Mouse (Mus musculus): ENCODE measurements around the gene Gm20388. TPM values are rescaled to one million over a fixed set of nuclear protein-coding genes. Genes with fewer than 3 reads are reported as not detected.
"Not testable (repeated sequence)": the region's sequence is repeated elsewhere in the genome, so short reads cannot be mapped to it uniquely, and the experiment has no call there.

The Gm20388 gene
- polyA plus RNA-seq, 1 experiment from 2014 or later: not detected

- H3K27me3 ChIP-seq (ENCODE audit: control insufficient read depth, insufficient read depth, low read length); H3K9me3 ChIP-seq (ENCODE audit: control insufficient read depth, low read length); H3K4me3 ChIP-seq (replicated peaks; ENCODE audit: low read length); ATAC-seq (ENCODE audit: low FRiP score); H3K4me2 ChIP-seq (replicated peaks); H3K9ac ChIP-seq; H3K27ac ChIP-seq; H3K36me3 ChIP-seq (replicated peaks; ENCODE audit: control insufficient read depth, insufficient read depth); DNase-seq (ENCODE audit: low spot score): not testable (repeated sequence)
- peaks cover 16% of the 10 kb centered on the region for H3K4me1 ChIP-seq (replicated peaks; ENCODE audit: control insufficient read depth, insufficient read depth, low read length)
- 69% methylated on average over 5 of the region's 5 CpGs for WGBS
These were observed 3563.9 kb downstream of the Gm20388 start for GRCm38 (mm10) chr8:123474549-123474948.

- Histone ChIP-seq H3K27me3 (ENCODE audit: control insufficient read depth, insufficient read depth, low read length) (no peaks in the 10 kb centered on the region), H3K9ac (peak overlapping the region; percentile 89), H3K36me3 (replicated peaks; ENCODE audit: control insufficient read depth, insufficient read depth) (peaks cover 19% of the 10 kb centered on the region), H3K4me3 (replicated peaks; ENCODE audit: low read length) (peak overlapping the region; percentile 88), H3K4me1 (replicated peaks; ENCODE audit: control insufficient read depth, insufficient read depth, low read length) (peaks cover 16% of the 10 kb centered on the region), H3K27ac (peak overlapping the region; percentile 99), H3K4me2 (replicated peaks) (peak overlapping the region; percentile 94), H3K9me3 (ENCODE audit: control insufficient read depth, low read length) (no peaks in the 10 kb centered on the region)
- WGBS: 6% methylated on average over 34 of the region's 34 CpGs
- peak; percentile 53 for DNase-seq (ENCODE audit: low spot score)
- peak; percentile 68 for ATAC-seq (ENCODE audit: low FRiP score)
These were observed 3566.5 kb downstream of the Gm20388 start for GRCm38 (mm10) chr8:123476911-123477736.

GRCm38 (mm10) chr8:123477737-123478258 lies 3567.2 kb downstream of the Gm20388 start, which contains the start of gene Afg3l1:
Afg3l1 (plus strand) TSS chr8:123477903.
- Histone ChIP-seq H3K27ac (peak within 1 kb of the TSS; percentile 99), H3K36me3 (replicated peaks; ENCODE audit: control insufficient read depth, insufficient read depth) (peaks cover 26% of the 10 kb centered on the region), H3K9me3 (ENCODE audit: control insufficient read depth, low read length) (no peaks in the 10 kb centered on the region), H3K9ac (peak within 1 kb of the TSS; percentile 89), H3K4me2 (replicated peaks) (peak within 1 kb of the TSS; percentile 94), H3K4me3 (replicated peaks; ENCODE audit: low read length) (peak within 1 kb of the TSS; percentile 88), H3K27me3 (ENCODE audit: control insufficient read depth, insufficient read depth, low read length) (no peaks in the 10 kb centered on the region), H3K4me1 (replicated peaks; ENCODE audit: control insufficient read depth, insufficient read depth, low read length) (peaks cover 16% of the 10 kb centered on the region)
- under 1% methylated on average over 54 of the region's 58 CpGs for WGBS
- peak; percentile 93 for ATAC-seq (ENCODE audit: low FRiP score)
- DNase-seq (ENCODE audit: low spot score): peak; percentile 92

GRCm38 (mm10) chr8:123478456-123479218 lies 3568.0 kb downstream of the Gm20388 start:
- Histone ChIP-seq H3K9me3 (ENCODE audit: control insufficient read depth, low read length) (no peaks in the 10 kb centered on the region), H3K4me3 (replicated peaks; ENCODE audit: low read length) (peak overlapping the region; percentile 88), H3K27ac (peak overlapping the region; percentile 99), H3K36me3 (replicated peaks; ENCODE audit: control insufficient read depth, insufficient read depth) (peaks cover 30% of the 10 kb centered on the region), H3K27me3 (ENCODE audit: control insufficient read depth, insufficient read depth, low read length) (no peaks in the 10 kb centered on the region), H3K4me1 (replicated peaks; ENCODE audit: control insufficient read depth, insufficient read depth, low read length) (peaks cover 16% of the 10 kb centered on the region), H3K4me2 (replicated peaks) (peak overlapping the region; percentile 94), H3K9ac (peak overlapping the region; percentile 89)
- WGBS: 40% methylated on average over 16 of the region's 16 CpGs
- ATAC-seq (ENCODE audit: low FRiP score) (no peak), DNase-seq (ENCODE audit: low spot score) (peak; percentile 48)

GRCm38 (mm10) chr8:123482627-123483026 lies 3572.0 kb downstream of the Gm20388 start:
- Histone ChIP-seq H3K9ac (no peak overlapping the region), H3K4me3 (replicated peaks; ENCODE audit: low read length) (no peak overlapping the region), H3K4me2 (replicated peaks) (no peak overlapping the region), H3K36me3 (replicated peaks; ENCODE audit: control insufficient read depth, insufficient read depth) (peaks cover 65% of the 10 kb centered on the region), H3K9me3 (ENCODE audit: control insufficient read depth, low read length) (no peaks in the 10 kb centered on the region), H3K27ac (no peak overlapping the region), H3K4me1 (replicated peaks; ENCODE audit: control insufficient read depth, insufficient read depth, low read length) (peaks cover 10% of the 10 kb centered on the region), H3K27me3 (ENCODE audit: control insufficient read depth, insufficient read depth, low read length) (no peaks in the 10 kb centered on the region)
- 83% methylated on average over 7 of the region's 7 CpGs for WGBS
- DNase-seq (ENCODE audit: low spot score) (no peak), ATAC-seq (ENCODE audit: low FRiP score) (no peak)

GRCm38 (mm10) chr8:123491280-123492075 lies 3580.8 kb downstream of the Gm20388 start:
- Histone ChIP-seq H3K36me3 (replicated peaks; ENCODE audit: control insufficient read depth, insufficient read depth) (peaks cover 97% of the 10 kb centered on the region), H3K4me1 (replicated peaks; ENCODE audit: control insufficient read depth, insufficient read depth, low read length) (no peaks in the 10 kb centered on the region), H3K9ac (no peak overlapping the region), H3K9me3 (ENCODE audit: control insufficient read depth, low read length) (no peaks in the 10 kb centered on the region), H3K4me3 (replicated peaks; ENCODE audit: low read length) (no peak overlapping the region), H3K27me3 (ENCODE audit: control insufficient read depth, insufficient read depth, low read length) (no peaks in the 10 kb centered on the region), H3K27ac (no peak overlapping the region), H3K4me2 (replicated peaks) (no peak overlapping the region)
- DNase-seq (ENCODE audit: low spot score): no peak
- ATAC-seq (ENCODE audit: low FRiP score): no peak
- 93% methylated on average over 15 of the region's 15 CpGs for WGBS

- no peak for DNase-seq (ENCODE audit: low spot score)
- no peak for ATAC-seq (ENCODE audit: low FRiP score)
These were observed 3582.3 kb downstream of the Gm20388 start for GRCm38 (mm10) chr8:123492898-123493297.

GRCm38 (mm10) chr8:123497699-123498098 lies 3587.1 kb downstream of the Gm20388 start:
- no peak overlapping the region for H3K27ac ChIP-seq
- H3K27me3 ChIP-seq (ENCODE audit: control insufficient read depth, insufficient read depth, low read length): no peaks in the 10 kb centered on the region
- 88% methylated on average over 4 of the region's 4 CpGs for WGBS

More at GRCm38 (mm10) chr8:123492898-123493297, 3582.3 kb downstream of the Gm20388 start:
- H3K4me3 ChIP-seq (replicated peaks; ENCODE audit: low read length): no peak overlapping the region
- no peaks in the 10 kb centered on the region for H3K9me3 ChIP-seq (ENCODE audit: control insufficient read depth, low read length)
- H3K4me1 ChIP-seq (replicated peaks; ENCODE audit: control insufficient read depth, insufficient read depth, low read length): no peaks in the 10 kb centered on the region
- peaks cover 96% of the 10 kb centered on the region for H3K36me3 ChIP-seq (replicated peaks; ENCODE audit: control insufficient read depth, insufficient read depth)
- no peak overlapping the region for H3K4me2 ChIP-seq (replicated peaks)
- 97% methylated on average over 9 of the region's 9 CpGs for WGBS
- no peak overlapping the region for H3K9ac ChIP-seq
- no peak overlapping the region for H3K27ac ChIP-seq
- no peaks in the 10 kb centered on the region for H3K27me3 ChIP-seq (ENCODE audit: control insufficient read depth, insufficient read depth, low read length)

More at GRCm38 (mm10) chr8:123497699-123498098, 3587.1 kb downstream of the Gm20388 start:
- no peak for DNase-seq (ENCODE audit: low spot score)
- H3K4me2 ChIP-seq (replicated peaks): no peak overlapping the region
- ATAC-seq (ENCODE audit: low FRiP score): no peak
- peaks cover 96% of the 10 kb centered on the region for H3K36me3 ChIP-seq (replicated peaks; ENCODE audit: control insufficient read depth, insufficient read depth)
- H3K9me3 ChIP-seq (ENCODE audit: control insufficient read depth, low read length): no peaks in the 10 kb centered on the region
- H3K4me3 ChIP-seq (replicated peaks; ENCODE audit: low read length): no peak overlapping the region
- H3K4me1 ChIP-seq (replicated peaks; ENCODE audit: control insufficient read depth, insufficient read depth, low read length): no peaks in the 10 kb centered on the region
- no peak overlapping the region for H3K9ac ChIP-seq
